Mouse (Mus musculus): ENCODE measurements around the gene 4930453N24Rik.

Gene 4930453N24Rik

DNA sequence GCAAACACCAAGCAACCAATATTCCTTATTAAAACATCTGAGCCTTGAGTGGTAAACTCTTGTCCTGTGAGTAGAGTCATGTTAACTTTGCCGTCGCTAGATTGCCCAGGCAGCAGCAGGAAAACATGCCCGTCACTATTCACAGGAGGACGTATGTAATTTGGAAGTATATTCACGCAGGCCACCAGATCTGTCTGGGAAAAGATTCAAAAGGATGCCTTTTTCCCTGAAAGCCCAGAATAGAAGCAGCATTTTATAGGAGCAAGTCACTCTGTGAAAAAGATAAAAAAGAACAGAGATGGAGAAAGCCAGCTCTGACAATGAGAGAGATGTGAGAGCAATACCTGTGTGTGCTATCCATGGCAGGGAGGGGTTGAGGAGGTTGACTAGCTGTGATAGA, 49.4 kb downstream of the 4930453N24Rik start:
- DNase-seq (ENCODE audit: low spot score), result no peak

DNA sequence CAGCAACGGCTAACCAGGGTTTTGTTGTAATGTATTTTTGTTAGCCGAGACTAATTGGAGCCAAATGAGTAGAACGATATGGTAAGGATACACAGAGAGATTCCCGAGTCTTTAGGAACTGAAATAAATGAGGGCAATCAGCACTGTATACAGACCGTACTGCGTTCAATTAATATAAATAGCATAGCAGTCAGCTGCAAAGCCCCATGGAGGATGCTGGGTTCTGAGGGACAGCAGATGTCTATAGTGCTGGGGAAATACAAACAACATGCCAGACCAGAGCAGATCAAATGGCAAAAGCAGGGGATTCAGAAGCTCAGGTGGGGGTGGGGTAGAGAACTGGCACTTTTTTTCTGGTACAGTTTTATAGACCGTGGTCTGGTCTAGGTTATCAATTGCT, 51.9 kb downstream of the 4930453N24Rik start:
- DNase-seq (ENCODE audit: low spot score), result no peak

DNA sequence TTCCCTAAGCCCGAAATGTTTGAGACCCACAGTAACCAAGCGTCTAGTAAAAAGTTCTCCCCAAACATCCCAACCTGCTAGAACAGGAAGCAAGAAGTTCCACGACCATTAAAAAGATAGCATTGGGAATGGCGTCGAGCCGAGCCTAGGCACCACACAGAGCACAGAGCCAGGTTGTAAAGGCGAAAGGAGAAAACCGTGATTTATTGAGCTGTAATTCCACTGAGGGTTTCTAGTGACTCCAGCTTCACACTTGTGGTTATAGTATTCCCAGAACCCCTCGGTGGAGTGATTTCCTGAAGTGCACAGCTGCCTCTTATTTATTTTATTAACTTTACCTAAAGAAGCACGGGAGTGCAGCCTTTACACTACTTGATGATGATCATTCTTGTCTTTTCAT, 53.1 kb downstream of the 4930453N24Rik start:
- DNase-seq (ENCODE audit: low spot score), result no peak

DNA sequence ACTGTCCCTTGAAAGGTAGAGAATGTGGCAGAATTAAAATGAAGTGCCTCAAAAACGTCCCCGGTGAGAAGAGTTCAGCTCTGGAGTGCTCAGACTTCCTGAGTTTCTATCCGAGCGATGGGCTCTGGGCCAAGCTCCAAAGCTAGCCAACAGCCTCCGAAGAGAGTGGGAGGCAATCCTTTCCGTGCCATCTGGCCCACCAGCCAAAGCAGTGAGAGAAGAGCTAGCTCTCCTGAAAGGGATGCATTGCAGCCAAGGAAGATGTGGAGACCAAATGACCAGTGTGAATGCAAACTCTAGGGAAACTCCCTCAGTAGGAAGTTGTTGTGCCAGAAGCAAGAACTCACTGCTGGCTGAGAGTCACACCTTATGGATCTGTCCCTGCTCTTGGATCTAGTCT, 59.1 kb downstream of the 4930453N24Rik start:
- peak; percentile 18 for DNase-seq (ENCODE audit: low spot score)

Measured in ovary, postnatal 10 days (tissue).